Mouse (Mus musculus) liver, adult 2 months (tissue): ENCODE results near the gene Uxs1. TPM values are rescaled to one million over a fixed set of nuclear protein-coding genes. Genes with fewer than 3 reads are reported as not detected.

Experiments
- DNase-seq: peaks from one replicate; pipeline ENCODE4 v3.0.0-alpha.2; 2011; ENCODE audit warnings: low read depth, low spot score; ENCODE audit errors: extremely low read depth
- H3K27ac ChIP-seq: fragments of 200-500 bp; replicated peaks from 2 replicates; pipeline ENCODE4 v1.5.1; 2012; ENCODE audit warnings: low read depth, mild to moderate bottlenecking, control low read depth, inconsistent platforms, low read length; ENCODE audit not compliant: insufficient read depth
- H3K27me3 ChIP-seq: fragments of 200-500 bp; 2 replicates; pipeline ENCODE4 v1.6.1; 2012; ENCODE audit warnings: mild to moderate bottlenecking, moderate library complexity, low read length, inconsistent platforms; ENCODE audit not compliant: control insufficient read depth, insufficient read depth
- H3K36me3 ChIP-seq: fragments of 200-500 bp; 2 replicates; pipeline ENCODE4 v1.6.1; 2012; ENCODE audit warnings: low read length, inconsistent platforms; ENCODE audit not compliant: control insufficient read depth, insufficient read depth
- H3K4me1 ChIP-seq: fragments of 200-500 bp; 2 replicates; pipeline ENCODE4 v1.6.1; 2011; ENCODE audit warnings: low read length; ENCODE audit not compliant: control insufficient read depth, insufficient read depth
- H3K4me3 ChIP-seq: fragments of 200-500 bp; 2 replicates; pipeline ENCODE4 v1.5.1; 2011; ENCODE audit warnings: low read depth, mild to moderate bottlenecking, control low read depth, low read length, moderate library complexity; ENCODE audit not compliant: insufficient read depth
- H3K79me2 ChIP-seq: fragments of 200-500 bp; 2 replicates; pipeline ENCODE4 v1.6.1; 2012; ENCODE audit warnings: inconsistent platforms, mild to moderate bottlenecking, low read length, moderate library complexity; ENCODE audit not compliant: control insufficient read depth, insufficient read depth
- H3K9ac ChIP-seq: fragments of 200-500 bp; 2 replicates; pipeline ENCODE4 v1.6.1; 2012; ENCODE audit warnings: low read depth, mild to moderate bottlenecking, control low read depth, inconsistent platforms, low read length
- CTCF ChIP-seq: fragments of 200-500 bp; IDR thresholded peaks from 2 replicates; pipeline ENCODE4 v1.5.1; 2011; ENCODE audit warnings: low read depth, low read length, control low read depth
- POLR2A ChIP-seq: fragments of 200-500 bp; IDR thresholded peaks from 2 replicates; pipeline ENCODE4 v1.6.1; 2011; ENCODE audit warnings: low read length, control low read depth; ENCODE audit not compliant: insufficient read depth; ENCODE audit errors: extremely low read depth
- WGBS: fragments of 180-500 bp; shearing (Covaris S2); methylation state at CpG from one replicate; pipeline ENCODE4 v1.1.7; 2018; 5-methylcytosine and 5-hydroxymethylcytosine counted together
- polyA plus RNA-seq: library from polyadenylated mRNA; depleted of rRNA; stranded (reverse); fragments of >200 nt; gene quantifications from 2 replicates; pipeline ENCODE4 v1.2.3, GENCODE M21; 2012
- total RNA-seq: library from RNA; depleted of rRNA; stranded (reverse); fragments of >200 nt; gene quantifications from 2 replicates; pipeline ENCODE4 v1.2.3, GENCODE M21; 2014

Uxs1 gene
- total and polyA plus RNA-seq, 2 experiments, result 6.7 to 8.9 TPM

- no peaks in the 10 kb centered on the region for H3K36me3 ChIP-seq
- H3K9ac ChIP-seq, result no peak overlapping the region
- DNase-seq, result peak; percentile 20
- no peak overlapping the region for H3K4me3 ChIP-seq
- TF ChIP-seq CTCF (no peak), POLR2A (no peak)
- H3K27me3 ChIP-seq, result no peaks in the 10 kb centered on the region
- H3K4me1 ChIP-seq, result no peaks in the 10 kb centered on the region
- no peaks in the 10 kb centered on the region for H3K79me2 ChIP-seq
- no peak overlapping the region for H3K27ac ChIP-seq
- WGBS, result 75% methylated on average over 7 of the region's 7 CpGs
These were observed 89.6 kb downstream of the Uxs1 start for GRCm38 (mm10) chr1:43737812-43738518.

DNA sequence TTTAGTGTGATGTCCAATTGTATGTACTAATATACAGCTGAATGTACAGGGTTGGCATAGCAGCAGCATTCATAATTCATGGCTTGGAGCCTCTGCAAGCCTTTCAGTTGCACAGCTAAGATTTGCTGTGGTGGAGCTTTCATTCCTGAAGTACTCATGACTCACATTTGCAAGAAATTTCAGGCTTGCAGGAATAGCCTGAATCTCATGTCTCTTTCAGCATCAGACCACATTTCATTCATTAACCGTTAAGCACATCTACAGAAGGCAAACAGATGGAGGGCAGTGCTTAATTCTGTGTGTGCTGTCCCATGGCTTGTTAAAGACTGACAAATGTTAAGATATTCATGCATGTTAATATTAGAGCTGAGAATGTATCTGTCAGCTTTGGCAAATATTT, 94.9 kb downstream of the Uxs1 start:
- no peak for TF ChIP-seq CTCF
- no peak for TF ChIP-seq POLR2A
- H3K4me1 ChIP-seq, result no peaks in the 10 kb centered on the region
- no peaks in the 10 kb centered on the region for H3K27me3 ChIP-seq
- H3K79me2 ChIP-seq, result no peaks in the 10 kb centered on the region
- no peak overlapping the region for H3K9ac ChIP-seq
- H3K36me3 ChIP-seq, result no peaks in the 10 kb centered on the region
- H3K4me3 ChIP-seq, result no peak overlapping the region
- no peak overlapping the region for H3K27ac ChIP-seq
- DNase-seq, result no peak
- WGBS, result 80% methylated on average over 1 of the region's 1 CpGs

DNA sequence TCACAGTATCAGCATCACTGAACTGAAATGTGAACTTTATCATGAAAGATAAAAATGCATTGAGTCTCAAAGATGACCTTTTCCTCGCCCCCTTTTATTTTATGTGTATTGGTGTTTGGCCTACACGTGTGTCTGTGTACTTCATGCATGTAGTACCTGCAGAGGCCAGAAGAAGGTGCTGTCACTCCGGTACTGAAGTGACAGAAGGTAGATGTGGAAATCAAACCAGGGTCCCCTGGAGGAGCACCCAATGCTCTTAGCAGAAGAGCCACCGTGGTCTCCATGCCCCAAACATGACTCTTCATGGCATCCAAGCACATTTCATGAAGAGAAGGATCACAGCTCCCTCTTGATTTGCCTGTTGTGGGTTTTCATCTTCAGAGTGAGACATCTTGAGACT, 95.5 kb downstream of the Uxs1 start:
- TF ChIP-seq CTCF (no peak), POLR2A (no peak)
- Histone ChIP-seq H3K27ac (no peak overlapping the region), H3K4me1 (no peaks in the 10 kb centered on the region), H3K9ac (no peak overlapping the region), H3K79me2 (no peaks in the 10 kb centered on the region), H3K4me3 (no peak overlapping the region), H3K27me3 (no peaks in the 10 kb centered on the region), H3K36me3 (no peaks in the 10 kb centered on the region)
- 79% methylated on average over 4 of the region's 4 CpGs for WGBS
- no peak for DNase-seq

- H3K27me3 ChIP-seq, result no peaks in the 10 kb centered on the region
- no peak within 1 kb of the TSS for H3K27ac ChIP-seq
- no peaks in the 10 kb centered on the region for H3K36me3 ChIP-seq
- 61% methylated on average over 16 of the region's 16 CpGs for WGBS
- H3K4me3 ChIP-seq, result no peak within 1 kb of the TSS
- H3K9ac ChIP-seq, result no peak within 1 kb of the TSS
- DNase-seq, result no peak
- no peaks in the 10 kb centered on the region for H3K79me2 ChIP-seq
- H3K4me1 ChIP-seq, result no peaks in the 10 kb centered on the region
- TF ChIP-seq CTCF (no peak), POLR2A (no peak)
These were observed 97.1 kb downstream of the Uxs1 start, which contains the start of gene 1500015O10Rik for GRCm38 (mm10) chr1:43730491-43730924. Gene 1500015O10Rik (plus strand): TSS chr1:43730602.

DNA sequence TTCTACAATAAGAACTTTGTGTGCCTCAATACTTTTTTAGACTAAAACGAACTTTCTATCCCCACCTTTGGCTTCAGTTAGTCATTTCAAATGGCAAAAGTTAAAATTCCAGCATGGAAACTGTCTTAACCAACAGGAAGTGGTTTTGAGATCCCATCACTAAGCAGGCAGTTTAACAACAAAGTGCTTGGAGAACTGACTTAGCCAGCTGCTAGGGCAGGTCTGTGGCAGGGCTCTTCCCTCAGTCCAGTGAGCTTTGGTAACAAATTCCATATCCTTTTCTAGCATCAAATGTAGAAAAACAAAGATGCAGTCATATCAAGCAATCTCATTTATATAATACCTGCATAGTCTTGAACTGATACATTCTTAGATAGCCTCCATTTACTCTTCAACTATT, 105.1 kb downstream of the Uxs1 start:
- TF ChIP-seq CTCF, result no peak
- Histone ChIP-seq H3K4me1 (no peaks in the 10 kb centered on the region), H3K4me3 (no peak overlapping the region), H3K9ac (no peak overlapping the region), H3K36me3 (no peaks in the 10 kb centered on the region), H3K27ac (no peak overlapping the region), H3K27me3 (no peaks in the 10 kb centered on the region), H3K79me2 (no peaks in the 10 kb centered on the region)
- WGBS, result 48% methylated on average over 1 of the region's 1 CpGs
- DNase-seq, result no peak

DNA sequence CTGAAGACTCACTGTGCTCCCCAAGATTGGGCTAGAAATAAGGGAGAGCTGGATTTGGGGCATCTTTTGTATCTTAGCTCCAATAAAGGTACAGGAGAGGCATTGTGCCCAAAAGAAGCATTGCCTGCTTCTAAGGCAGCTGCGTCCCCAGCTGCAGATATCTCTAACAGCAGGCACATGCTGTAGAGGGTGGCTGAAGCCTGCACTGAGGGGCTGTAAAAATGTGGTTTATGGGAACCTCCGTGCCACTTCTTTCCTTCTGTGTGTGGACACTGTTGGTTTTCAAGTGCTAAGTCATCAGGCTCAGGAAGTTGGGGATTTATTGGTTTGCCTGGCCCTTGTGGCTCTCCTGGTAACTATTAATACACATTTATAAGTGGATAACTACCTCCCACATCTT, 108.8 kb downstream of the Uxs1 start:
- H3K36me3 ChIP-seq, result no peaks in the 10 kb centered on the region
- H3K4me1 ChIP-seq, result no peaks in the 10 kb centered on the region
- H3K27ac ChIP-seq, result no peak overlapping the region
- no peak for DNase-seq
- H3K27me3 ChIP-seq, result no peaks in the 10 kb centered on the region
- H3K79me2 ChIP-seq, result no peaks in the 10 kb centered on the region
- WGBS, result 80% methylated on average over 2 of the region's 2 CpGs
- no peak overlapping the region for H3K4me3 ChIP-seq
- no peak overlapping the region for H3K9ac ChIP-seq
- TF ChIP-seq POLR2A, result no peak
- TF ChIP-seq CTCF, result no peak
